Mouse (Mus musculus) frontal cortex, adult (tissue): ENCODE measurements around the gene Rnpepl1.
"Not testable (repeated sequence)": the region's sequence is repeated elsewhere in the genome, so short reads cannot be mapped to it uniquely, and the experiment has no call there.

Experiments used
- ATAC-seq: cut with Nextera tagmentation; 2 replicates; pipeline ENCODE4 v1.9.2; 2017; ENCODE audit warnings: mild to moderate bottlenecking, moderate library complexity, mixed read lengths; ENCODE audit not compliant: low TSS enrichment

The Rnpepl1 gene

GRCm38 (mm10) chr1:92937797-92938196 is 27.2 kb downstream of the Rnpepl1 start:
- ATAC-seq = no peak

- no peak for ATAC-seq
Measured at GRCm38 (mm10) chr1:92939746-92940145, 29.2 kb downstream of the Rnpepl1 start.

GRCm38 (mm10) chr1:92943219-92943989 is 32.8 kb downstream of the Rnpepl1 start:
- ATAC-seq = no peak

- ATAC-seq = no peak
Measured at GRCm38 (mm10) chr1:92947966-92948365, 37.4 kb downstream of the Rnpepl1 start.

GRCm38 (mm10) chr1:92949426-92949825 is 38.8 kb downstream of the Rnpepl1 start:
- no peak for ATAC-seq

- no peak for ATAC-seq
Measured at GRCm38 (mm10) chr1:92950607-92951006, 40.0 kb downstream of the Rnpepl1 start, which contains the start of gene Gpr35. Gpr35 (plus strand) TSS chr1:92950865.

GRCm38 (mm10) chr1:92953641-92954040 is 43.1 kb downstream of the Rnpepl1 start:
- ATAC-seq = no peak

GRCm38 (mm10) chr1:92956571-92957335 is 46.2 kb downstream of the Rnpepl1 start:
- ATAC-seq = not testable (repeated sequence)

- ATAC-seq = no peak
Measured at GRCm38 (mm10) chr1:92958999-92959398, 48.4 kb downstream of the Rnpepl1 start.

GRCm38 (mm10) chr1:92970791-92971190 is 60.2 kb downstream of the Rnpepl1 start:
- not testable (repeated sequence) for ATAC-seq

- ATAC-seq = no peak
Measured at GRCm38 (mm10) chr1:92971879-92972795, 61.6 kb downstream of the Rnpepl1 start.

GRCm38 (mm10) chr1:92972854-92973253 is 62.3 kb downstream of the Rnpepl1 start:
- no peak for ATAC-seq
